Mouse (Mus musculus) thymus, postnatal 14 days (tissue): ENCODE data around the gene Rgs9bp.
"Not testable (repeated sequence)": the region's sequence is repeated elsewhere in the genome, so short reads cannot be mapped to it uniquely, and the experiment has no call there.

Experiments
- DNase-seq: peaks from one replicate; pipeline ENCODE4 v3.0.0; 2021

The Rgs9bp gene

GRCm38 (mm10) chr7:35582719-35583118, 2.7 kb downstream of the Rgs9bp start:
- peak; percentile 44 for DNase-seq

GRCm38 (mm10) chr7:35579849-35580248, 5.5 kb downstream of the Rgs9bp start:
- DNase-seq: peak; percentile 64

GRCm38 (mm10) chr7:35570883-35571282, 14.5 kb downstream of the Rgs9bp start:
- DNase-seq: not testable (repeated sequence)

- not testable (repeated sequence) for DNase-seq
Observed at GRCm38 (mm10) chr7:35569724-35570123, 15.7 kb downstream of the Rgs9bp start.

GRCm38 (mm10) chr7:35565965-35566364, 19.4 kb downstream of the Rgs9bp start:
- not testable (repeated sequence) for DNase-seq

- DNase-seq: not testable (repeated sequence)
Observed at GRCm38 (mm10) chr7:35564872-35565271, 20.5 kb downstream of the Rgs9bp start.

GRCm38 (mm10) chr7:35564067-35564865, 21.1 kb downstream of the Rgs9bp start:
- no peak for DNase-seq

- DNase-seq: no peak
Observed at GRCm38 (mm10) chr7:35563071-35563470, 22.3 kb downstream of the Rgs9bp start.

- DNase-seq: no peak
Observed at GRCm38 (mm10) chr7:35559838-35560237, 25.5 kb downstream of the Rgs9bp start.

GRCm38 (mm10) chr7:35558681-35559080, 26.7 kb downstream of the Rgs9bp start:
- no peak for DNase-seq

- no peak for DNase-seq
Observed at GRCm38 (mm10) chr7:35557577-35557976, 27.8 kb downstream of the Rgs9bp start.

GRCm38 (mm10) chr7:35556905-35557304, 28.5 kb downstream of the Rgs9bp start:
- no peak for DNase-seq

GRCm38 (mm10) chr7:35556205-35556603, 29.2 kb downstream of the Rgs9bp start, which contains the start of gene Nudt19:
Gene Nudt19, minus strand, starts transcription at chr7:35556304.
- no peak for DNase-seq

- peak; percentile 89 for DNase-seq
Observed at GRCm38 (mm10) chr7:35555224-35556204, 29.9 kb downstream of the Rgs9bp start.

- DNase-seq: peak; percentile 46
Observed at GRCm38 (mm10) chr7:35554605-35555175, 30.7 kb downstream of the Rgs9bp start.

- DNase-seq: peak; percentile 63
Observed at GRCm38 (mm10) chr7:35553751-35554604, 31.4 kb downstream of the Rgs9bp start.

GRCm38 (mm10) chr7:35545881-35546280, 39.5 kb downstream of the Rgs9bp start:
- DNase-seq: peak; percentile 64

- no peak for DNase-seq
Observed at GRCm38 (mm10) chr7:35537562-35537961, 47.8 kb downstream of the Rgs9bp start, which contains the start of gene Tdrd12. Gene Tdrd12, minus strand, starts transcription at chr7:35537745.

GRCm38 (mm10) chr7:35535750-35536512, 49.5 kb downstream of the Rgs9bp start:
- DNase-seq: no peak

- not testable (repeated sequence) for DNase-seq
Observed at GRCm38 (mm10) chr7:35530544-35530943, 54.8 kb downstream of the Rgs9bp start.

GRCm38 (mm10) chr7:35530026-35530425, 55.4 kb downstream of the Rgs9bp start:
- no peak for DNase-seq
